Mouse (Mus musculus) gastrocnemius, postnatal 36 days (tissue): ENCODE measurements at regions not wholly inside any gene's neighbourhood (a gene's known extent, or its start where the extent isn't known, plus 50 kb on each side); places are given as distances from the start of the nearest gene placed in this dataset.

Experiments used
- DNase-seq, 2 experiments: peaks; one replicate each; pipeline ENCODE4 v3.0.0; 2022
- intact Hi-C: fragments of 180-260 bp; cut with DNase I; formaldehyde crosslinking; loops from one replicate; pipeline ENCODE4 v1.15.1; 2025

DNA sequence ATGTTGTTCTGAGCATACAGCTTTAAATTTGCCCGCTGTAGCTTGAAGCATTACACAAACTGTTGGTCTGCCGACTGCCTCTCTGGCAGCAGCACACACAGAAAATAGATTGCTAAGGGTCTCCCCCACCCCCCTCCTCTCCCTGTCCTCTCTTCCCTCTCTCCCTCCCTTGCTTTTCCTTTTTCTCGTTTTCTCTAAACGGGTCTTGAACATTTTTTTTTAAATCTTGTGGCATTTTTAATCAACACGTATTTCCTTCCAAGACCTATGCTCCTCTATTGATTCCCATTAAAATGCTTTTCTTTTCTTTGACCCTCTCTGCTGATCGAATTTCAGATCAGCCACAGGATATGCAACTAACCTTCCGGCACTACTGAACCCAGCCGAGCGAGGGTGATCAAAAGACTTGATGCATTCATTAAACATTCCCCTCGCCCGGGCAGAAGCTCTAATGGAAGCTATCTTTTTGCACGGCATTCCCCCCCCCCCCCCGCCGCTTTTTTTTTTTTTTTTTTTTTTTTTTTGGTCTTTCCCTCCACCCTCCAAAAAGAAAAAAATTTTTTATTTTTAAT lies 86.9 kb upstream of the Arid1b start:
- intact Hi-C loops: loop anchor here (5.0 kb wide), 2 partner anchors 130 to 280 kb away; no protein-coding TSS in a partner anchor
- no peak for DNase-seq

DNA sequence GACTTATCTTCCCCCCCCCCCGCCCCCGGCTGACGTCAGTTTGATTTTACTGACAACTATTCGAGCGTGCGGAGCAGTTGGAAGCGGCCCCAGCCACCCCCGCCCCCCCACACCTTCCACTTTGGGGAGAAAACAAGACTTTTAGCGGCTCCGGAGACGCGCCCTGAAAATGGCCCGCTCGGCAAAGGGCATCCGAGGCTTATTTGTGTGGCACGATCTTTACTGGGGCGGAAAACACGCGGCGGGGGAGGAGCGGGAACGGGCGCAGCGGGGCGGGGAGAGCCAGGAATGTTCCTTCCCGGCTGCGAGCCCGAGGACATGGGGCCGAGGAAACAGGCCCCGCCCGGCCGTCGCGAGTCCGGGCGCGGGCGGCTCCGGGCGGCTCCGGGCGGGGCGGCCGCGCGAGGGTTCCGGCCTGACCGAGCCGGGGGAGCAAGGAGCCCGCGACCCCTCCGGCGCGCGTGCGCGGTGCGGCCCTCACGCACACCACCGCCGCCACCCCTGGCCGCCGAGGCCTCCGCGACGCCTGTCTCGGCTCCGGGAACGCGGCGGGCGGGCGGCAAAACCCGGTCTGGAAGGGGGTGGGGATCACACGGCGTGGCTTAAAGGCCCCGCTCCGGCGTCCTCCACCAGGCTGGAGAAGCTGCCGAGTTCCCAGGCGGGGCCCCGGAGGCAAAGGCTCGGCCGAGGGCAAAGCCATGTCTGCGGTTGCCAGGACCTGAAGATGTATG lies 86.1 kb upstream of the Arid1b start:
- intact Hi-C loops: loop anchor here (1.0 to 5.0 kb wide), 3 partner anchors 86 to 279 kb away; partner anchors contain the start of gene Arid1b
- peak; percentile 90 to 93 for DNase-seq

DNA sequence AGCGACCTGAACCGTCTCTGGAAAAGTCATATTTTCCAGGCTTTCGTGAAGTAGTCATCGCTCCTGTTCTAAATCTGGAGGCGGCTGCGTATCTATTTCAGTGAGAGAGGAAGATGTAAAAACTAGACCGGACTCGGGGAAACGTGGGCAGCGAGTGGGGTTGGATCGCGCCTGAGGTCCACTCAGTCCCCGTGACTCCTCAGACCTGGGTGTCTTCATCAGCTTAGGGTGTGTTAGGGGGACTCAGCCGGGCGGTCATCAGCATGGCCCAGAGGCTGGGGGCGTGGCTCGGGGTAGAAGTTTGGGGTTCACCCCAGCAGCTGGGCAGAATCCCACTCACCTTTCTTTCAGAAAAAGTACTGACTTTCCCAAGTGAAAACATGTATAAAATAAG lies 85.6 kb upstream of the Arid1b start:
- no peak for DNase-seq
- intact Hi-C loops: loop anchor here (1.0 to 5.0 kb wide), 3 partner anchors 86 to 279 kb away; partner anchors contain the start of gene Arid1b

DNA sequence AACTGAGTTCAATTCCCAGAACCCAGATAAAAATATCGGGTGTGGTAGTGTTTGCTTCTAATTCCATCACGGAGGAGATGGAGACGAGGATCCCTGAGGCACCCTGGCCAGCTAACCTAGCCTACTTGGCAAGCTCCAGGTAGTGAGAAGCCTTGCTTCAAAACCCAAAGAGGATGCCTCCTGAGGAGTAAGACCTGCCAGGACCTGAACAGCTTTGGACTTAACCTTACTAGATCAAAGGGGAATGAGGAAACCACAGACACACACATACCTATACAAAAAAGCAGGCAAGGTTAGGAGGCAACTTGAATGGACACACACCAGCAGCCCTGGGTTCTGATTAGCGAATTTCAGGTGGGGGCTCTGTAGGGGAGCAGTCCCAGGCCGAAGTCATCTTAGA lies 84.0 kb upstream of the Arid1b start:
- DNase-seq: no peak
- intact Hi-C loops: no loop called here

DNA sequence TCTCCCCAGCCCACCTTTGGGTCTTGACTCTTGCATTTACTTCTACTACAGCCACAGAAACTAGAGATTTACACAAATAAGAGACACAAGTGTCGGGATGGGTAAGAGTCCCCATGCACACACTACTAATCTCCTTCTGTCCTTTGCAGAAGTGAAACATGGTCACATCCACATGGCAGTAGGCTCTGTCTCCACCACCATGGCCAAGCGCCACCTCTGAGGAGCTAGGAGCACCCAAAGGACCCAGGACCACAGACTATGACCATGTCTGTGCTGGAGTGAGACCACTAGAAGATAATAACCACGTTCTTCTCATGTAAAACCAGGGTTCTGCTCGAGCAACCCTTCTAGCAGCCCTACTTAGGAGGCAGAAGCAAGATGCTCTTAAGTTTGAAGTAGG lies 81.1 kb upstream of the Arid1b start:
- DNase-seq: no peak
- intact Hi-C loops: no loop called here

DNA sequence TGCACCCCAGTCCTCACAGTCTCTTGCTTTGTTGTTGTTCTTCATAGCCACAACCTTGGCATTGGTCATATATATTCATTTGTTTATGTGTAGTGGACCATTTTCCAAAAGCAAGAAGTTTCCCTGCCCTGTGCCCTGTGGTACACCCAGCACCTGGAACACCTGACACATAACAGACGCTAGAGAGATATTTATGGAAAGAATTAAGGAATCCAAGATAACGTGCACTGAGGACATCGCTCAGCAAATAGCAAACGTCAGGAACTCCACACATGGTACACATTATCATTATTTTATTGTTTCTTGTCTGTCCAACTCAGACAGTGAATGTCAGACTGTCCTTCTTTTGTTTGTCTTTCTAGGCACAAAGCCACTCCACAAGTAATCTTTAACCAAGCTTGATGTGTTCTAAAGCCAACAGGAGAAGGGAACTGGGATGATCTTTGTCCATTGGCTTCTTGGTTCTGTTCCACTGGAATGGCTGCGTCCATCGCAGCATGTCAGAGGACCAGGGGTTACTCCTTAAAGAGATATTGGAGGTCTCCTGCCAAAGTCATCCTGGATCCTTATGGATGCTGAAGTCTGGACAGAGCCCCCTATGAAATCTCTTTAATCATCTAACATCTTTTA lies 74.2 kb upstream of the Arid1b start:
- DNase-seq: no peak
- intact Hi-C loops: loop anchor here (5.0 kb wide), 1 partner anchor 52 kb away; no protein-coding TSS in a partner anchor

DNA sequence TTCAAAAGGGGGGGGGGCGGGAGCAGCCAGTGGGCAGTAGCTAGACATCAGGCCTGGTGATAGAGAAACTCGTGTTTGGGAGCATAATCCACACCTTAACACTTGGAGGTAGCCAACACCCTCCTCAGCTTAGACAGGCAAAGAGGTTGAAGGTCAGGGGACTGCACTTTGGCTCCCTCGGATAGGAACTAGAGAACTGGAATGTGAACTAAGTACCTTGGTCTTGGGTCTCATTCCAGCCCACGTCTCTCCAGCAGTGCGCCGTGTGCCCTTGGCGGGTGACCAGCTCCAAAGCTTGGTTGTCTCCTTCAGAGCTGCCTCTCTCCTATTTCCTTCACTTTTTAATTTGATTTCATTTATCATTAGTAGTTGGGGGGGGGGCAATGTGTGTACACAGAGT lies 73.0 kb upstream of the Arid1b start:
- no peak for DNase-seq
- intact Hi-C loops: no loop called here

DNA sequence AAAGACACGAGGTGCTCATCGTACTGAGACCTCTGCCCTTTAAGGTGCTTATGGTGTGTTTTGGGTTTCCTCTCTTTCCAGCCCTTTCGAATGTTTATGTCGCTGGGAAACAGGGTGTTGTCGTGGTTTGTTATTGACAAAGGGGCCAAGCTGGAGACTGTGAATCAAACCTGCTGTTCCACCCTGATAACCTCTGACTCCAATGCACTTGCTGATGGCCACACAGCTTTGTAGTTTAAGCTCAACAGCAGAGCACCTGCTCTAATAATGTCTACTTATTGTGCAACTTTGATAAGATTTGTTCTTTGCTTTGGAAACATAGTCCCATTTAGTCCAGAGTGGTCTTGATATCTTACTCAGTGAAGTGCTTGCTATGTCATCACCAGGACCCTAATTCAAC lies 65.5 kb upstream of the Arid1b start:
- DNase-seq: no peak
- intact Hi-C loops: loop anchor here (5.0 kb wide), 1 partner anchor 1841 kb away; no protein-coding TSS in a partner anchor

DNA sequence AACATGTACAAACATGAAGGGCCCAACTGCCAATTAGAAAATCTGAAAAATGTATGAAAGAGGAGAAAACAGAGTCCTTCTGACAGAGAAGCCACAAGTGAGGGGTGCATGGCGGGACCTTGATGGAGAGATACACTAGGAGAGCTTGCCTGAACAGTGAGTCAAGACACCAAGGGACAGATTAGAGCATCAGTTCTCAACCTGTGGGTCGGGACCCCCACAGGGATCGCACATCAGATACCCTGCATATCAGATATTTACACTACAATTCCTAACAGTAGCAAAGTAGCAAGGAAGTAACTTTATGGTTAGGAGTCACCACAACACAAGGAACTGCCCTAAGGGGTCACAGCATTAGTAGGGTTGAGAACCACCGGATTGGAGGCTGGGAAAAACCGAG lies 58.9 kb upstream of the Arid1b start:
- DNase-seq: no peak
- intact Hi-C loops: no loop called here

DNA sequence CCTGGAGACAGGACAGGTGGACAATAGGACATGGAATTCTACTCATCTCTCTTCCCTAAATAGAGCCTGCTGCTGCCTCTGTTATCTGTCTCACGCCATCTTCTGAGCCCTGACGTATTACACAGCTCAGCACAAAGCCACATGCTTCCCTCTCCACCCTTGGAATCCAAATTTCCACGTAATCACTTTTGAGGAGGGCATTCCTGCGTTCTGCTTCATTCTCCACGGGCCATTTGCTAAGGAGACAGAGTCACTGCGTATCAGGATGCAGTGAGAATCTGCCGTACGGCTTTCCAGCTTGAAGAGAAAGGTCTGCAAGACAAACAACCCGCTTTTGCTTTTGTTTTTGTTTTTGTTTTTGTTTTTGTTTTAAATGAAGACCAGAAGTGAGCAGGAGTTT lies 53.5 kb upstream of the Arid1b start:
- DNase-seq: no peak
- intact Hi-C loops: no loop called here

DNA sequence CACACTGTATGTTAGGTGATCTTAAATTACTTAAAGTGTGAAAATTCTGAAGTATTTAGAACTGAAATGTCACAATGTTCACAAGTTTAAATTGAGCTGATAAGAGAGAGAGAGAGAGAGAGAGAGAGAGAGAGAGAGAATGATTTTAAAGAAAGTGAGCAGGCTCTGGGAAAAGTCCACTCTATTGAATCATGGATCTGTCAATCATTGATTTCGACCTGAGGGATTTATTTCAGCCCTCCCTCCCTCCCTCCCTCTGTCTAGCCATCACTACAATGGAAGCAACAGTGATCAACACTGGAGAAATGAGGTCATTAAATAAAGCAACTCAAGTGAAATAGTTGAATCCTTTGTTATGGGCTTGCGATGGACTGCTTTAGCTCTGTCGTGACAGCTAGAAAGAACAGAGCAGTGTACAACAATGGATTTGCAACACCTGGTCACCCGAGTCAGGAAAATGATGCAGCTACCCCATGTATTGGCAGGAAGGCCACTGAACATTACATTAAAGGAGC lies 52.8 kb upstream of the Arid1b start:
- DNase-seq: no peak
- intact Hi-C loops: no loop called here

DNA sequence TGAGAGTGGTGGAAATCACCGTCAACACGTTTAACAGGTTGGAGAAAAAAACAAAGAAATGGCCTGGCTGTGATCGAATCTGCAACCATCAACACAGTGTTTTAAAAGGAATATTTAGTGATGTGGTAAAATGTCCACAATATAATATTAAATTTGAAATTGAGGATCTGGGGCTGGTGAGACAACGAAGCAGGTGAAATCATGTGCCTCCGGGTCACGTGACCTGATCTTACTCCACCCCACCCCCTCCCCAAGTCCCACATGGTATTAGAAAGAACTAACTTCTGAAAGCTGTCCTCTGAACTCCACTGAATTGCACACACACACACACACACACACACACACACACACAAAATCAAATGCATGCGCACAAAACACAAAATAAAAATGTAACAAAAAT lies 51.3 kb upstream of the Arid1b start:
- DNase-seq: no peak
- intact Hi-C loops: no loop called here
